Mouse (Mus musculus) granulocyte monocyte progenitor cell, adult 5-6 weeks (primary cell): ENCODE results near the gene Ammecr1. TPM values are rescaled to one million over a fixed set of nuclear protein-coding genes. Genes with fewer than 3 reads are reported as not detected.

ENCODE experiments used
- ATAC-seq: replicated peaks from 2 replicates; pipeline ENCODE4 v1.8.0; 2016; ENCODE audit warnings: mild to moderate bottlenecking, moderate TSS enrichment, inconsistent platforms; ENCODE audit not compliant: poor library complexity, severe bottlenecking
- total RNA-seq, 2 experiments: library from RNA; stranded (forward) in 1 of 2; stranded (reverse) in 1 of 2; fragments of 200-712, 200-1000 nt in 1 of 2; fragments of >200 nt in 1 of 2; fragmentation: Nextera tagmentation in 1 of 2; gene quantifications; 2 replicates each; pipeline ENCODE4 v1.2.3; 2014 to 2017

Ammecr1 gene
- total RNA-seq, 2 experiments from 2014 or later: 9.6 to 13.6 TPM

DNA sequence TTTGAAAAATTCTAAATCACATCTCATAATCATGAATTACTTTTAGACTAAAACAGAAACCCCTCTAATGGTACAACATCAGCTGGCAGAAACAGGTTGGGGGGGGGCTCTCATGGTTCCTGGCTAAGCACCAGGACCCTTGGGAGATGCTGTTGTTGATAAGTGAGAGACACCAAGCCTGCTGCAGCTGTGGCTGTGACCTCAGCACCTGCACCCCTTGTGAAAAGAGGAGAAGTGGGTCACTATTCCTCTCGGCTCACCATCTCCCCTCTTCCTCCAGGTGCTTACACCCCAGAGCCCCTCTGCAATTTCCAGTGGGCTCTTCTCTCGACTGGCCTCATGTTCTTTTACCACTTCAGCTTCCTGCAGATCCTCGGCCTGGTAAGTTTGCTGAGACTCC, 134.3 kb downstream of the Ammecr1 start:
- ATAC-seq: no peak

DNA sequence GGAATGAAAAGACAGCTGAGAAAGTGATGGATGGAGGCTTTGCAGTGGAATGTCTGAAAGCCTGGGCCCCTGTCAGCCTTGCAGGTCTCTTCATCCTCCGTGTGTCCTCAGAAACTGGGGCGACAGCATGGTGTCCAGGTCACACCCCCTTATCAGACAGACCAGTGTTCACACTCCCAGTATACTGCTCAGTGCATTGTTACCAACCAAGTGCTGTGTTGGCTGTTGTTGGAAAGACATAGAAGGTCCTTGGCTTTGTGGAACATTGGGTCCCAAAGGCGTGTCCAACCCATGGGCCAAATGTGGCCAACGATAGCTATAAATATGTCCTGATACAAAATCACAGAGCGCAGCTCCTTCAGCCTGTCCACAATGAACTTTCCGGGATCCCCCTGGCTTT, 136.0 kb downstream of the Ammecr1 start:
- ATAC-seq: no peak

DNA sequence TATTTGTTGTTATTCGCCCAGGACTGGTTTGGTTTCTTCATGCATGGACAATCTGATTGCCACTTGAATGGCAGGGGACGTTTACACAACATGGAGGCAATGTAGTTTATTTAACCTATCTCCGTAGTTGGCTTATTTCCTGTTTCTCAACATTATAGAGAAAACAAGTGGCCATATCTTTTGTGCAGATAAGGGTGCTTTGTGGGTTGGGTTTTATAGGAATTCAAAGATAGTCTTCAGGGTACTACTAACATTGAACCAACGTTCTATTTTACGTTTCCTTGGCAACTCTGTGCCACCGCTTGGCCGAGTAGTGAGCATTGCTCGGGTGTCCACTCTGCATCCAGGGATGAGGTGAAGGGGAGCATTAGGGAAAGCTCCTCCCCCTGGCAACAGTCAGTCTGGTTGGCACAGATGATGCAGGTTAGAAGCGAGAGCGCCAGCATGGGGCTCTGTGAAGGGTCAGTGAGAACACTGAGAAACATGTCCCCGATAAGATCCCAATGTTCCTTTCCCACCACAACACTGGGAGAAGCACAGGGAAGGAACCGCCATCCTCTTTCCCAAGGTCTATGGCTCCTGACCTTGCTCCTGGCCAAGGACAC, 136.6 kb downstream of the Ammecr1 start:
- peak; percentile 50 for ATAC-seq

DNA sequence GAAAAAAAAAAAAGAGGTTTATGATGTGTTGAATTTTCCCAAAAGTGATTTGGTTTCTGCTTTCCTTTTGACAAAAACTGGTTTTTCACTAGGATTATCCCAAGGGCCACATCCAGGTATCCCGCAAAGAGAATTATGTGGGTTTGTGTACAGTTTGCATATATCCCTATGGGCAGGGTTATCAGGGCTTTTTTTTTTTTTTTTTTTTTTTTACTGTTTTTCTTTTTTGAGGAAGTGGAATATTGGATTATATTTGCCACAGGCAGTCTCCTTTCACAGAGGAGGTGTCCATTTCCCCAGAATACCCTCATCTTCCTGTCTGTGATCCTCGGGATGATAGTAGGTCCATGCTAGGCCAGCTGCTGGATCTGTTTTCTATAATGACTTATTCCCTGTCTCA, 137.3 kb downstream of the Ammecr1 start:
- ATAC-seq: no peak

DNA sequence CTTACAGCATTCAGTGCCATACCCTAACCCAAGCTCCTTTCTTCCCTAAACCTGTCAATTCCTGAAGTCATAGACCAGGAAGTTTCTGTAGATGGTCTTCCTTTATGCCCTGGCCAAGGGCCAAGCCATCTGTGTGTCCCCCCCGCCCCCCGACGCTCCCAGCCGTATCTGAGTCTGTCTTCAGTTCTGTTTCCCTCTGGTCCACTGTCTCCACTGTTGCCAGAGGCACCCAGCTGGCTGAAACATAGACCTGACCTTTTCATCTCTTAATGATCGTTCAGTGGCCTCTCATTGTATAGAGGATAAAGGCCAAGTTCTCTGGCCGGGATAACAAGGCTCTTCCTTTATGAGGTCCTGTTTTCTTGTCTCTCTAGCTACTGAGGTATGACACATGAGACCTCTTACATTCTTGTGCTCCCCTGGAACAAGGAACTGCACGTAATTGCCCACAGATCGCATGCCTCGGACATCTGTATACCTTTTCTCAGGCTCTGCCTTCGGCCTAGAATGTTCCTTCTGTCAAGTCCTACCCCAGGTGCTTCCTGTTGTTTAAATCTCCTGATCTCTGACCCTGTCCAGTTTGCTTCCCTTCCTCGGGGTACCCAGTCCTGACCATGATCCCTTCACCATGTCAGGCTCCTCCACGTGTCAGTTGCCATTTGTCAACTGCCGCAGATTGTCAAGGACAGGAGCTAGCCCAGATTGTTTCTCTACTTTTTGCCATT, 138.2 kb downstream of the Ammecr1 start:
- 0 out of 2 replicates have a peak, but pooled peaks have one; percentile 29 for ATAC-seq

DNA sequence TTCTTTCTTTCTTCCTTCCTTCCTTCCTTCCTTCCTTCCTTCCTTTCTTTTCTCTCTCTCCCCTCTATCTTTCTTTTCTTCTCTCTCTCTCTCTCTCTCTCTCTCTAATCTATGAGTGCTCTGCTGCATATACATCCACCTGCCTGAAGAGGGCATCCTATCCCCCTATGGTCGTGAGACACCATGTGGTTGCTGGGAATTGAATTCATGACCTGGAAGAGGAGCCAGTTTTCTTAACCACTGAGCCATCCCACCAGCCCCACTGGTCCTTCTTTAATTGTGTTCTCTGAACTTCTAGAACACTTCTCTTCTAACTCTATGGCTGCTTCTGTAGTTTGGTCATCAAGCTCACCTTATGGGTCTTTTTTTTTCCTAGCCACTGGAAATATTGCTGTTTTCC, 138.9 kb downstream of the Ammecr1 start:
- ATAC-seq: no peak

DNA sequence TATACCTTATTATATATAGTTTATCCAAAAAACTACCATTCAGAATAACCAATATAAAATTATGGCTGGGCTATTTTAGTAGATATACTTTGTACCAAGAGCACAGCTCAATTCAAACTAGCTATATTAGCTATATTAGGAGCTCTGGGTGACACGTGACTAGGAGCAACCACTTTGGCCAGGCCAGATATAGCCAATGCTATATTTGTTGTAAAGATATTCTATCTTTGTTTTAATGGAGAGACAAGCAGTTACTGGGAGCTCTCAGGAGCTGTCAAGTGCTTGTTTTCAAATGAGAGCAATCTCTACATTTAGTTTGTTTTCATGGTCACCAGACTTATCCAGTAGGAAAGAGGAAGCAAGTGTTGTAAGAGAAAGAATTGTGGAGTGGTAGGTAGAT, 141.2 kb downstream of the Ammecr1 start:
- ATAC-seq: no peak

DNA sequence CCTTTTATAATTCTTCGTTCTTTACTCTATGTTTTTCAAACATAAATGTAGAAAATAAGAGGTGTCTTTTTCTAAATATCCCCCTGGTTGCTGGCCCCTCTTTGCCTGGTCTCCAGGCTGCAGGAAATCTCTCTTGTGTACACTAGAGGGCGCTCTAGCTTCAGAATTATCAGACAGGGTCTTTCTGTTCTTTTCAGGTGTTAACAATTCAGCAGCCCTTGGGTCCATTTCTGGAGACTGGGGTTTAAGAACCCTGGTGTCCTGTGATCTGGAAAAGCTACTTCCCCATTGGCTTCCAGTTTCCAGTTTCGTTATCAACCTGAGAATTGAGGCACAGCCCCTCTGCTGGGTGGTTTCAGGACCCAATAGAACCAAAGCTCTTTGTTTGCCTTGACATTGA, 144.7 kb downstream of the Ammecr1 start:
- no peak; the same call in 1 of the 2 replicates for ATAC-seq

DNA sequence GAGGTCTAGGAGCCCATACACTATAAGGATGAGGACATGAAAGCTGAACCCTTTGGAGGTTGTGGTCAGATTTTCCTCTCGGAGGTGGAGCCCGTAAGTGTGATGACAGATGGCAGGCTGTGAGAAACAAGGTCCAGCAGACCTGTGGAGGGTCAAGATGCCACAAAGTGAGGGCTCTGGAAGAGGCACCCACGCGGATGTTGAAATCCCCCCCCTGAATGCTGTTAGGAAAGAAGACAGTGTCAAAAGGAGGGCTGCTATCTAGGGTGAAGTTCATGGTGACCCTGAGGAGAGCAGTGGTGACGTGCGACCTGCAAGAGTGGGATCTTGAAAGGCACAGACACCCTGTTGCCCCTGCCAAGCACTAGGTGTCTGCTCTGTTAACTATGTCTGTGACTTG, 145.3 kb downstream of the Ammecr1 start:
- ATAC-seq: peak; percentile 25

DNA sequence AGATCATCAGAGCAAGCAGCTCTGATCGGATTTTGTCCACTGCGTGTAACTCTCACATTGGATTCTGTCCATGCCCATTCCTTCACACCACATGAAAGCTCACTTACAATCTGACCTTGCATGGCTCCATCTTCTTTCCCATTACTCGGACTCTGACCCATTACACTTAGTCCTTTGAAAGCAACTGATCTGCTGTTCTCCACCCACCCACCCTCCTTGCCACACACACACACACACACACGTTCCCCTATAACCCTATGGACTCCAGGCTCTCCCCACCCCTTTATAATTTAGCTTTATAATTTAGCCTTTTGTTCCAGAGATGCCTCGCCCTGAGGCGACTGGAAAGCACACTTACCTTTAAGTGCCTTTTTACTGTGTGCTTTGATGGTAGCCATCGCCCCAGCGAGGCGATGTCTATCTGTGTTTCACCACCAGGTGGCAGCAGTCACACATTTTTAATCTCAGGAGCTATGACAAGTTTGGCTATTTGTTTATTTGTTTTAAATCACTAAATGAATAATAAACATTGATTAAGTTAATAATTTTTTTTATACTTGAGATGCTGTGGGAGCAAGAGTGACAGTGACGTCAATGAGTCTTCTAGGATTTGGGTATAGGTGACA, 148.4 kb downstream of the Ammecr1 start:
- no peak for ATAC-seq

DNA sequence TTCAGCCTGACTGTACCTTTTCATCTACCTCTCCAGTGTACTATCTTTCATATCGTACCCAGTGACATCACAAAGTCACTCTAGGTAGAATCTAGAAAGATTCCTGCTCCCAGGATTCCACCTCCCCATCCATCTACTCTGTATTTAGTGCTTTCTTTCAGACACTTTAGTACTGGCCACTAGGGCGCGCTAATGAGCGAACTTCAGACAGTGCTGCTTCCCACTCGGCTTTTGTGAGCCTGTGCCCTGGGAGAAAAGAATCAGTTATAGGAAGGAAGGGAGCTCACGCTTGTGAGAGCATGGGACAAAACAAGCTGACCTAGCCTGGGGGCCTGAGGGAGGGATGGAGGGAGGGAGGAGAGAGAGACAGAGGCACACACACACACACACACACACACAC, 153.4 kb downstream of the Ammecr1 start:
- peak; percentile 62 for ATAC-seq

DNA sequence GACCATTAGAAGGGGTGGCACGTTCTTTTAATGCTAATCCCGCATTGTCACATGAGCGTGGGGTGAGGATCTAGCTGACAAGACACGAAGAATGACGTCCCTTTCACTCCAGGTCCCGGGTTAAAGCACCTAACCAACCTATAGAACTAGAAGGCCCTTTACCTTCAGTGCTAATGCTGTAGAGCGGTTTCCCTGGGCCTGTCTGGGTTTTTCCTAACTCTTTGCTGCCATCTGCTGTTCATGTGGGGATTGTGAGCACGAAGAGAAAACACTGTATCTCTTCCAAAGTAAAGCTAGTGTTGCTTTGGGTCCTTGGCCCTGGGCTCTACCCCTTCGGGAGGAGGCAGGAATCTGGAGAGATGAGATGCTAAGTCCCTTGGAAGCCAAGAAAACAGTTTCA, 158.1 kb downstream of the Ammecr1 start:
- peak; percentile 65 for ATAC-seq

DNA sequence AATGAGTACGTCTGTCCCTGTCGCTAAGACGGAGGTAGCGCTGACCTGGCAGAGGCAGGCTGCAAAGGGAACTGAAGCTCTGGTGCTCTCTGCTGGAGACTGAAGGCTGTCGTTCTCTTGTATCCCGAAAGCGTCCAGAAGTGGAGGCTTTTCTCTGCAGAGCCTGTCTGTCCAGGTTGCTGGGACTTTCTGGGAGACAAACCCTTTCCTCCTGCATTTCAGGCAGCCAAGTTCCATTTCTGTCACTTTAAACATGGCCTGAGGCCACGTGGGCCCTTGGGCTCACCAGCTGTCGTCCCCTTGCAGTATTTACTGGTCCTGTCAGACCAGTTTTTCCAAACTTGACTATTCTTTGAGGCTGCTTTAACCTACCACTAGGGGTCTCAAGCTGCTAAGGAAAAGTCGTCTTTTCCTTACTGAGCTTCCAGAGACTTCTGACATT, 159.9 kb downstream of the Ammecr1 start:
- no peak for ATAC-seq

DNA sequence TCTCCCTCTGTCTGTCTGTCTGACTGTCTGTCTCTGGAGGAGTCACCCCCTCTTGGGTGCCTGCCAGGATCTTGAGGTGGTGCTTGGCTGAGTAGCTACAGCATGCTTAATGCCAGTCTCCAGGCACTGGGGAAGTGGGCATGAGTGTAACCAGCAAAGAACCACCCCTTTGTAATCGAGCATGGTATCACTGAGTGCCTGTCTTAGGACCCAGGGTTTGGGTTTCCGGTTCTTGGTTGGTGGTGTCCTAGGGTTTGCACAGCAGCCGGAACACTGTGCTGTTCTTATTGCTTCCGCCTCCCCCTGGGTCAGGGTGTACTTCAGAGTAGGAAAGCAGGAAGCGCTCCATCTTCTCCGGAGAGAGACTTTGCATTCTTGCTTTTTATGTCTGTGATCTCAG, 160.4 kb downstream of the Ammecr1 start:
- ATAC-seq: peak; percentile 58

DNA sequence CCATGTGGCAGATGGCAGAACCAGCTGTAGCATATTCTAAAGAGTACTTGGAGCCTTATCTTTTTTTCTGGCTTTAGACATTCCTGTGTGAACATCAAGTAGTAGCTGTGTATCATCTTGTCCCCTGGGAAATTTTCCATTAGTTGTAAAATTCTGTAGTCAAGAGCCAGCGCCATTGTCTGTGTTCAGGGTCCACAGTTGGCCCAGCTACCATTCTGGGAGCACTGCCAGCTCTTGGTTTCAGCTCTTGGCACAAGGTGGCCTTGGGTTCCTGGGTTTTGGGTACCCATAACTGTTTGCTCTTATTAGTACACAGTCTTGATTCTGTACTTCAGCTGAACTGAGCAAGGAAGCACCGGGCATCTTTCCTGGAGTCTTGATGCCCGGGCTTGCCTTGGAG, 161.9 kb downstream of the Ammecr1 start:
- ATAC-seq: no peak

Other genes with a start within 250 kb of the Ammecr1 start
- not detected in 2 replicates for gene Rtl9, start 132.9 kb upstream of the Ammecr1 start, total RNA-seq (2014; fragmentation: Nextera tagmentation)
- gene Rtl9, start 132.9 kb upstream of the Ammecr1 start, total RNA-seq (2017): not detected in 2 replicates